Mouse (Mus musculus) intestine, postnatal 0 days (tissue): ENCODE results near the gene Iqcd. TPM values are rescaled to one million over a fixed set of nuclear protein-coding genes. Genes with fewer than 3 reads are reported as not detected.

ENCODE experiments used
- ATAC-seq: fragments of 200-750 bp; cut with Nextera tagmentation; 2 replicates; pipeline ENCODE4 v1.8.0; 2017; ENCODE audit warnings: mild to moderate bottlenecking, moderate TSS enrichment, moderate library complexity
- H3K27ac ChIP-seq: fragments of 300-500 bp; sonication (generic); 2 replicates; pipeline ENCODE4 v1.5.1; 2014; ENCODE audit warnings: mild to moderate bottlenecking, low read depth, low read length, moderate library complexity
- H3K27me3 ChIP-seq: fragments of 300-500 bp; sonication (generic); replicated peaks from 2 replicates; pipeline ENCODE4 v1.6.1; 2014; ENCODE audit warnings: low read length, mixed read lengths; ENCODE audit not compliant: control insufficient read depth, insufficient read depth
- H3K36me3 ChIP-seq: fragments of 300-500 bp; sonication (generic); 2 replicates; pipeline ENCODE4 v1.6.1; 2014; ENCODE audit warnings: mild to moderate bottlenecking, moderate library complexity; ENCODE audit not compliant: control insufficient read depth, insufficient read depth
- H3K4me1 ChIP-seq: fragments of 300-500 bp; sonication (generic); replicated peaks from 2 replicates; pipeline ENCODE4 v1.6.1; 2014; ENCODE audit warnings: antibody characterized with exemption, low read length, mixed read lengths; ENCODE audit not compliant: control insufficient read depth, insufficient read depth
- H3K4me2 ChIP-seq: fragments of 300-500 bp; sonication (generic); replicated peaks from 2 replicates; pipeline ENCODE4 v1.6.1; 2014; ENCODE audit warnings: low read depth, mild to moderate bottlenecking, moderate library complexity
- H3K4me3 ChIP-seq: fragments of 300-500 bp; sonication (generic); 2 replicates; pipeline ENCODE4 v1.5.1; 2014; ENCODE audit warnings: low read depth, low read length
- H3K9ac ChIP-seq: fragments of 300-500 bp; sonication (generic); 2 replicates; pipeline ENCODE4 v1.6.1; 2014; ENCODE audit warnings: mild to moderate bottlenecking, low read depth, low read length
- H3K9me3 ChIP-seq: fragments of 300-500 bp; sonication (generic); 2 replicates; pipeline ENCODE4 v1.6.1; 2016; ENCODE audit warnings: mixed run types; ENCODE audit not compliant: control insufficient read depth
- CTCF ChIP-seq: sonication (generic); IDR thresholded peaks from 2 replicates; pipeline ENCODE4 v1.5.1; 2016; ENCODE audit warnings: low read depth, mild to moderate bottlenecking, control low read depth, antibody characterized with exemption, moderate library complexity
- WGBS: fragments of 180-500 bp; shearing (Covaris S2); extraction: QIAGEN DNeasy Blood & Tissue Kit; methylation state at CpG from one replicate; pipeline ENCODE4 v1.1.7; 2014; 5-methylcytosine and 5-hydroxymethylcytosine counted together
- polyA plus RNA-seq: library from polyadenylated mRNA; unstranded; fragments of >200 nt; fragmentation: Nextera tagmentation; extraction: Ambion mirVana; gene quantifications from 2 replicates; pipeline ENCODE4 v1.2.1, GENCODE M21; 2015

The Iqcd gene
- polyA plus RNA-seq, 1 experiment from 2014 or later: 0.47 TPM

- WGBS: 46% methylated on average over 10 of the region's 10 CpGs
- H3K4me1 ChIP-seq: peaks cover 3% of the 10 kb centered on the region; the same call in 1 of the 2 replicates
- ATAC-seq: no peak
- peaks cover 31% of the 10 kb centered on the region for H3K36me3 ChIP-seq
- peak; percentile 48 for TF ChIP-seq CTCF
- H3K4me3 ChIP-seq: no peak overlapping the region
- no peak overlapping the region for H3K9ac ChIP-seq
- no peaks in the 10 kb centered on the region for H3K9me3 ChIP-seq
- 0 out of 2 replicates have a peak overlapping the region, but pooled peaks have one; percentile 2 for H3K27ac ChIP-seq
- H3K4me2 ChIP-seq: no peak overlapping the region
- no peaks in the 10 kb centered on the region for H3K27me3 ChIP-seq
These were observed 10.8 kb upstream of the Iqcd start for GRCm38 (mm10) chr5:120577935-120578441.

- Histone ChIP-seq H3K4me1 (peaks cover 3% of the 10 kb centered on the region; the same call in 1 of the 2 replicates), H3K4me3 (no peak overlapping the region), H3K9ac (no peak overlapping the region), H3K36me3 (peaks cover 31% of the 10 kb centered on the region), H3K9me3 (no peaks in the 10 kb centered on the region), H3K27me3 (no peaks in the 10 kb centered on the region), H3K27ac (peak overlapping the region; percentile 83), H3K4me2 (peak overlapping the region; percentile 2; the same call in 1 of the 2 replicates)
- TF ChIP-seq CTCF: no peak
- 32% methylated on average over 12 of the region's 12 CpGs for WGBS
- ATAC-seq: no peak
These were observed 10.2 kb upstream of the Iqcd start for GRCm38 (mm10) chr5:120578504-120579081.

- no peak overlapping the region for H3K9ac ChIP-seq
- H3K4me3 ChIP-seq: no peak overlapping the region
- H3K4me2 ChIP-seq: peak overlapping the region; percentile 2; the same call in 1 of the 2 replicates
- no peak for TF ChIP-seq CTCF
- no peaks in the 10 kb centered on the region for H3K9me3 ChIP-seq
- peak overlapping the region; percentile 83 for H3K27ac ChIP-seq
- no peaks in the 10 kb centered on the region for H3K27me3 ChIP-seq
- 39% methylated on average over 26 of the region's 26 CpGs for WGBS
- H3K36me3 ChIP-seq: peaks cover 39% of the 10 kb centered on the region
- H3K4me1 ChIP-seq: peaks cover 3% of the 10 kb centered on the region; the same call in 1 of the 2 replicates
- ATAC-seq: peak; percentile 34
These were observed 9.5 kb upstream of the Iqcd start for GRCm38 (mm10) chr5:120579211-120579897.

- no peak for ATAC-seq
- no peak for TF ChIP-seq CTCF
- H3K4me2 ChIP-seq: 0 out of 2 replicates have a peak overlapping the region, but pooled peaks have one; percentile 2
- peaks cover 36% of the 10 kb centered on the region for H3K36me3 ChIP-seq
- H3K27ac ChIP-seq: peak overlapping the region; percentile 83
- H3K9me3 ChIP-seq: no peaks in the 10 kb centered on the region
- no peak overlapping the region for H3K9ac ChIP-seq
- H3K4me3 ChIP-seq: no peak overlapping the region
- no peaks in the 10 kb centered on the region for H3K27me3 ChIP-seq
- peaks cover 3% of the 10 kb centered on the region; the same call in 1 of the 2 replicates for H3K4me1 ChIP-seq
- WGBS: 89% methylated on average over 26 of the region's 26 CpGs
These were observed 8.8 kb upstream of the Iqcd start for GRCm38 (mm10) chr5:120579898-120580626.

GRCm38 (mm10) chr5:120582002-120582401, 6.8 kb upstream of the Iqcd start:
- H3K27ac ChIP-seq: peak overlapping the region; percentile 50; the same call in 1 of the 2 replicates
- WGBS: 61% methylated on average over 9 of the region's 9 CpGs
- peaks cover 35% of the 10 kb centered on the region for H3K36me3 ChIP-seq
- H3K9ac ChIP-seq: no peak overlapping the region
- no peak overlapping the region for H3K4me2 ChIP-seq
- H3K4me3 ChIP-seq: no peak overlapping the region
- no peaks in the 10 kb centered on the region for H3K27me3 ChIP-seq
- H3K4me1 ChIP-seq: peaks cover 8% of the 10 kb centered on the region
- H3K9me3 ChIP-seq: no peaks in the 10 kb centered on the region
- no peak for ATAC-seq
- no peak for TF ChIP-seq CTCF

GRCm38 (mm10) chr5:120583511-120583910, 5.3 kb upstream of the Iqcd start:
- peak overlapping the region; percentile 21; the same call in 1 of the 2 replicates for H3K27ac ChIP-seq
- H3K9me3 ChIP-seq: no peaks in the 10 kb centered on the region
- no peak for ATAC-seq
- no peaks in the 10 kb centered on the region for H3K27me3 ChIP-seq
- no peak overlapping the region for H3K9ac ChIP-seq
- no peak overlapping the region for H3K4me2 ChIP-seq
- TF ChIP-seq CTCF: no peak
- peaks cover 35% of the 10 kb centered on the region for H3K36me3 ChIP-seq
- H3K4me1 ChIP-seq: peaks cover 9% of the 10 kb centered on the region
- WGBS: 87% methylated on average over 4 of the region's 4 CpGs
- H3K4me3 ChIP-seq: no peak overlapping the region
